Mouse (Mus musculus): ENCODE data around the gene Thtpa. TPM values are rescaled to one million over a fixed set of nuclear protein-coding genes. Genes with fewer than 3 reads are reported as not detected.

Gene Thtpa
- polyA plus RNA-seq, 1 experiment from 2014 or later, result 29.8 TPM

DNA sequence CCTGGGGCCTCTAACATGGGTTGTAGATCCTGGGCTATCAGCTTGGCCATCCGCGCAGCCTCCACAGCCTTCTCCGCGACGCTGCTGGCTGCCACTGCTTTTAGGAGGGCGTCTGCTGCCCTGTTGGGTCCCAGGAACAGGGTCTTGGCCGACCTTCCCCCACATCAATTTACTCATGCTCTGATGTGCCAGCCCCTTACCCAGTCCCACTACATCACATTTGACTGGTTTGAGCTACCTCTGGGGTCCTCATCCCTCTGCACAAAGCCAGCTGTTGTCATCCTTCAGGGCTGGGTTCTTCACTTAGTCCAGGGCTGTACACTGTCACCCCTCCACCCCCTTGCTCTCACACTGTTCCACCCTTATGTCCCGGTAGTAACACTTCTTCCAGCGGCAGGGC lies 15.5 kb downstream of the Thtpa start:
- no peak for ATAC-seq (ENCODE audit: low read depth)
- Histone ChIP-seq H3K9ac (peak overlapping the region; percentile 45; the same call in 1 of the 2 replicates), H3K4me1 (replicated peaks) (peaks cover 83% of the 10 kb centered on the region), H3K4me2 (no peak overlapping the region), H3K4me3 (no peak overlapping the region), H3K9me3 (no peaks in the 10 kb centered on the region), H3K36me3 (peaks cover 14% of the 10 kb centered on the region), H3K27me3 (peaks cover 30% of the 10 kb centered on the region), H3K27ac (replicated peaks) (no peak overlapping the region)
- WGBS, result 40% methylated on average over 9 of the region's 9 CpGs

DNA sequence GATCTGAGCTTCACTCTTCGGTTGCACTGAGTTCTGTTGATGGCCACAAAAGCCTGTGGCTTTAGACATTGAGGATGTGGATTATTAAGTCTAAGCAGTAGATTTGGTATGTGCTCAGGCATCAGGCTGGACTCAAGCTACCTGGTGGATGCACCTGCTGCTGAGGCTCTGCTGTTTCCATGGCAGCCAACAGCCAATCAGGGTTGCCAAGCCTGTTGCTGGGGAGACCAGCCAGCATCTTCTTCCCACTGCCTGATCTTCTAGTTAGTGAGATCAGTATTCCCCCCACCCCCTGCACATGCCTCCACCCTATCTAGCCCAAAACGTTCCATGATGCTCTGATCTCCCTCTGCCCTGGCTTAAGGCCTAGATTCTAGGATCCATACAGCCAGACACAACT lies 17.1 kb downstream of the Thtpa start:
- Histone ChIP-seq H3K27me3 (peaks cover 35% of the 10 kb centered on the region), H3K4me1 (replicated peaks) (peaks cover 85% of the 10 kb centered on the region), H3K36me3 (peaks cover 14% of the 10 kb centered on the region), H3K27ac (replicated peaks) (no peak overlapping the region), H3K9me3 (no peaks in the 10 kb centered on the region), H3K4me2 (no peak overlapping the region), H3K4me3 (no peak overlapping the region), H3K9ac (no peak overlapping the region)
- 85% methylated on average over 2 of the region's 2 CpGs for WGBS
- ATAC-seq (ENCODE audit: low read depth), result no peak

DNA sequence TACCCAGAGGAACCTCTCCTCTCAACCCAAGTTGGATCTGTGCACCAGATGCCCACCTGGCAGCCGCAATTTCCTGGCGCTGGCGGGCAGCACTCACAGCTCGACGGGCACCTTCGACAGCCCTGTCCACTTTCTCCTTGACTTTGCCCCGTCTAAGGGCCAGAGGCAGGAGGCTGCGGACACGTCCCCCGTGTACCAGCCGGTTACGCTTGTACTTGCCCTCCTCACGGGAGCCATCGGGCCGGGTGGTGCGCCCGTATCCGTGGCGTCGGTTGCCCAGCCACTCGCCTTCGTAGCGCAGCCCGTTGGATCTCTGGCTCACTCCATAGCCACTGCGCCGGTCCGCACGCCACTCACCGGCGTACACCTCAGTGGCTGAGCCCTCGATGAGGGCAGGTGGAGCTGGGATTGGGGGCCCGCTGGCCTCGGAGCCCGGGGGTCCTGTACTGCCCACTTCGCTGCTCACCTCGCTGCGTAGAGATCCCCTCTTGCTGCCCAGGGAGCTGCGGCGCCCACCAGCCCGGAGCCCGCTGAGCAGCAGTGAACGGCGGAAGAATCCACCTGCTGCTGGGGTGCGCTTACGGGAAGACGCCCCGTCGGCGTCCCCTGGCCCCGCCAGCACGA lies 18.9 kb downstream of the Thtpa start:
- Histone ChIP-seq H3K9me3 (no peaks in the 10 kb centered on the region), H3K4me3 (peak overlapping the region; percentile 82), H3K4me1 (replicated peaks) (peaks cover 84% of the 10 kb centered on the region), H3K27ac (replicated peaks) (no peak overlapping the region), H3K4me2 (peak overlapping the region; percentile 91), H3K27me3 (peaks cover 35% of the 10 kb centered on the region), H3K36me3 (peaks cover 14% of the 10 kb centered on the region), H3K9ac (peak overlapping the region; percentile 90; the same call in 1 of the 2 replicates)
- ATAC-seq (ENCODE audit: low read depth), result no peak
- WGBS, result 73% methylated on average over 51 of the region's 51 CpGs

DNA sequence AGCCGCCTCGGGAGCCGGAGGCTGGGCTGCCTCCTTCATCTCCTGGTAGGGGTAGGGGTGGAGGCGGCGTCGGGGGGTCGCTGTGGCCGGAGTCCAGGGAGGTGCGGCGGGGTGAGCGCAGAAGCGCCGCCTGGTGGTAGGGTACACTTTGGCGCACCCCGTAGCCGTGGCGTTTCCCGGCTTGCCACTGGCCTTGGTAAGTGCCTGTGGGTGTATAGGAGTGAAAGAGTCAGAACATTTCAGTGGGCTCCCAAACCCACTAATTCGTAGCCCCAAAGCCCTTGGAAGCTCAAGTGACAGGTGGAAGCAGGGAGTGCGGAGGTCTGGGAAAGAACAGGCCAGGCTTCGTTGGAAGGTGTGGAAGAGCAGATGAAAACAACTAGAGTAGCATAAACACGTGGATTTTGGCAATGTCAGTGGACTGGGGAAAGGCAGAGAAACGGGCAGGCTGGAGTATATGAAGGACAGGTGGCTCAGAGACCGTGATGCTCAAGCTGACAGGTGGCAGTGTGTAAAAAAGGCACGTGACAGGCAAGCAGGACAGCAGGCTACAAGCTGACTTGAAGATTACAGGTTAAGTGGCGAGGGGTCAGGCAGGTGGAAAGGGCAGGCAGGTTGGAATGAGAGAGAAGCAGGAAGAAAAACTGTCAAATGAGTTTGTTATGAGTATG lies 19.5 kb downstream of the Thtpa start:
- ATAC-seq (ENCODE audit: low read depth), result no peak
- no peaks in the 10 kb centered on the region for H3K9me3 ChIP-seq
- peak overlapping the region; percentile 90 for H3K9ac ChIP-seq
- peaks cover 77% of the 10 kb centered on the region for H3K4me1 ChIP-seq (replicated peaks)
- H3K27me3 ChIP-seq, result peaks cover 35% of the 10 kb centered on the region
- H3K4me2 ChIP-seq, result peak overlapping the region; percentile 91
- peak overlapping the region; percentile 82 for H3K4me3 ChIP-seq
- peaks cover 14% of the 10 kb centered on the region for H3K36me3 ChIP-seq
- WGBS, result 14% methylated on average over 26 of the region's 26 CpGs
- peak overlapping the region; percentile 96; the same call in 1 of the 2 replicates for H3K27ac ChIP-seq (replicated peaks)

DNA sequence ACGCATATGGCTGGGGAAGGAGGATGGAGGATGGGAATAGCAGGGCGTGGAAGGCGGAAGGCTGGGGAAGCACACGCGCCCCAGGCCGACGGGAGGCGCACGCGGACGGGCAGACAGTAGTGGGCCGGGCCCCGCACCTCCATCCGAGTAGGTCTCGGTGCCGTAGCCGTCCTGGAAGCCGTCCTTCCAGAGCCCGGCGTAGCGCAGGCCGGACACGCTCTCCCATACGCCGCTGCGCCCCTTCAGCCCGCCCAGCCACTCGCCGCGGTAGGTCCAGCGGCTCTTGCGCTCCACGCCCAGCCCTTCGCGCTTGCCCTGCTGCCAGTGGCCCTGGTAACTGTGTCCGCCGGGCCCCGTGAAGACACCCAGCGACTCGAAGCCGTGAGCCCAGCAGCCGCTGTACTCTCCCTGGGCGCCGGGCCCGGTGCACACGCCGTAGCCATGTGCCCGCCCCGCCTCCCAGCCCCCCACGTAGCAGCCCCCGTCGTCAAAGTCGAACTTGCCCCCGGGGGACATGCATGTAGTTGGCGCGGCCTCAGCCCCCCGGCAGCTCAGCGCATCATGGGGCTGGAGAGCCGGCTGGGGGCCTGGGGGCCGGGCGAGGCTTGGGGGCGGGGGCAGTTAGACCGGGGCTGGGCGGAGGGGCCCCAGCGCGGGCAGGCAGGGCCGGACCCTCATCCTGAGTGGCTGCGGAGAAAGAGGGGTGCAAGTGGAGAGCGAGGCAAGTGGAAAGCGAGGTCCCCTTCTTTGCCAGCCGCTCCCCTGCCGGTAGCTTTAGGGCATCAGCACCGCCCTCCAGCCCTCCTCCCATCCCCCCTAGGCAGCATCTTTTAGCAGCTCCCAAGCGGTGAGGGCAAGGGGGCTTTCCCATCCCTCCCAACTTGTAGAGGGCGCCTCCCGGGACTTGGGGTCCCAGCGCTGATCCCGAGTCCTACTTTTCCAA lies 20.4 kb downstream of the Thtpa start:
- peak overlapping the region; percentile 91 for H3K4me2 ChIP-seq
- H3K4me3 ChIP-seq, result peak overlapping the region; percentile 82
- H3K36me3 ChIP-seq, result peaks cover 14% of the 10 kb centered on the region
- peak overlapping the region; percentile 90 for H3K9ac ChIP-seq
- H3K4me1 ChIP-seq (replicated peaks), result peaks cover 68% of the 10 kb centered on the region
- peak; percentile 45 for ATAC-seq (ENCODE audit: low read depth)
- WGBS, result under 1% methylated on average over 72 of the region's 78 CpGs
- H3K27me3 ChIP-seq, result peaks cover 35% of the 10 kb centered on the region
- H3K9me3 ChIP-seq, result no peaks in the 10 kb centered on the region
- peak overlapping the region; percentile 96 for H3K27ac ChIP-seq (replicated peaks)

DNA sequence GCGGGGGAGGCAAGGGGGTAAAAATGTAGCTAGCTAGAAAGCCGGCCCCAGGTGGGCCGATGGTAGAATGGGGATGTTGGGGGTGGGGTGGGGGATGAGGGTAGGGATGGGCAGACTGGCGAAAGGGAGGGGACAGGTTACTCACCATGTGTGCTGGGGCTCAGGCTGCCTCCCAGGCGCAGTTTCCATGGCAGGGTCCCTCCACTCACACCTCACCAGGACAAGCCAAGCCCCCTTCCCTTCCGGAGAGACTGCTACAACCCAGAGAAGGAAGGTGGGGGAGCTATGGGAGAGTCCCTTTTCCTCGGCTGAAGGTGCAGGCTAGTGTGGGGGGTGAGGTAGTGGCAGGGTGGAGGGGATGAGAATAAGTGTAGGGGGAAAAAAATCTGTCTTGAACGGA lies 21.3 kb downstream of the Thtpa start:
- Histone ChIP-seq H3K9me3 (no peaks in the 10 kb centered on the region), H3K9ac (peak overlapping the region; percentile 90), H3K4me2 (peak overlapping the region; percentile 91), H3K27me3 (peaks cover 35% of the 10 kb centered on the region), H3K36me3 (peaks cover 14% of the 10 kb centered on the region), H3K4me1 (replicated peaks) (peaks cover 61% of the 10 kb centered on the region), H3K4me3 (peak overlapping the region; percentile 82), H3K27ac (replicated peaks) (peak overlapping the region; percentile 96)
- peak; percentile 52 for ATAC-seq (ENCODE audit: low read depth)
- 1% methylated on average over 8 of the region's 8 CpGs for WGBS

DNA sequence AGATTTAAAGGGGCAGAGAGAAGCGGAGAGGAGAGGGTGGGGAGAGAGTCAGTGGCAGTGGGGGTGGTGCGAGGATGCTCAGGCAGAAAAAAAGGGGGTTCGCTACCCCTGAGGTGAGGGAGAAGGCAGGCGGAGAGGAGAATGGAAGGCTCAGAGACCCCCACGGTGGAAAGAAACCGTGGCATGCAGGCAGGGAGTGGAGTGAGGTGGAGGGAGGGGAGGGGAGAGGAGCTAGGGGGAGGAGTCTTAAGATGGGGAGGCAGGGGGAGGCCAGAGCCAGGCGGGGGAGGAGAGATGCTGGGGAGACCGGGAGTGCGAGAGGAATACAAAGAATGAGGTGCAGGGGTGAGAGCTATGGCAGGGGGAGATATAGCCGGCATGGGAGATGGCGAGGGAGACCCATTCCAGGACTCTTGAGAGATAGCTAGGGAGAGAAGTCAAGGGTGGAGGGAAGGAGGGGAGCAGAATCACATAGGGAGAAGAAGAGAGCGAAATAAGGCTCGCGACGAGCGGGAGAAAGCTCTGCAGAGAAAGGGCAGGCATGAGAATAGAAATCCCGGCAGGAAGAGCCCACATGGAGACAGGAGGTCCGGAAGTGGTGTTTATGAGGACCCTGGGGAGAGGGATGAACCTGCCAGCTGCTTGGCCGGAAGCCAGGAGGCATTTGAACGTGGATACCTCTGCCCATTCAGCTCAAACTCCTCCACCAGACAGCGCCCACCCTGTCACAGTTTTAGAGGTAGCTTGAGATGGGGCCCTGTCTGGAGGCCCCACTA lies 22.0 kb downstream of the Thtpa start, which contains the start of gene Jph4:
TSS of gene Jph4 (minus strand) at position 511 of the 776 bp plus-strand sequence.
- H3K4me2 ChIP-seq, result peak within 1 kb of the TSS; percentile 91
- H3K36me3 ChIP-seq, result peaks cover 14% of the 10 kb centered on the region
- peaks cover 57% of the 10 kb centered on the region for H3K4me1 ChIP-seq (replicated peaks)
- ATAC-seq (ENCODE audit: low read depth), result peak; percentile 74
- peak within 1 kb of the TSS; percentile 96 for H3K27ac ChIP-seq (replicated peaks)
- H3K4me3 ChIP-seq, result peak within 1 kb of the TSS; percentile 82
- peaks cover 32% of the 10 kb centered on the region for H3K27me3 ChIP-seq
- H3K9ac ChIP-seq, result peak within 1 kb of the TSS; percentile 90
- no peaks in the 10 kb centered on the region for H3K9me3 ChIP-seq
- 3% methylated on average over 21 of the region's 21 CpGs for WGBS

DNA sequence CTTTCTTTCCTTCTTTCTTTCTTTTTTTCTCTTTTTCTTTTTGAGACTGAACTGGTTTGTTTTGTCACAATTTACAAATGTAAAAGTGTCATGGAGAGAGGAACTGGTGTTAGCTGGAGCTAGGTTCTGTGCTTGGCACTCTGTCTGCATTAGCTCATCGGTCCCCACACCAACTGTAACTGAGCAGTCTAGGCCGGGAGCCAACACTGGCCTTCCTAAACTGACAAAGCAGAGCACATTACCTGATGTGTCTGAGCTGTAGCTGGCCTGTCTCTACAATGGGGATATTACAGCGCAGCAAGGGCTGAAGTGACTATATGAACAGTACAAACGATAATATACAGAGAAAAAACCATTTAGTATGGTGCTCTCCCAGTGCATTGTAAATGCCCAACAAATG lies 24.3 kb downstream of the Thtpa start:
- peaks cover 11% of the 10 kb centered on the region for H3K27me3 ChIP-seq
- H3K4me2 ChIP-seq, result no peak overlapping the region
- H3K4me1 ChIP-seq (replicated peaks), result peaks cover 46% of the 10 kb centered on the region
- 76% methylated on average over 4 of the region's 4 CpGs for WGBS
- H3K36me3 ChIP-seq, result no peaks in the 10 kb centered on the region
- no peak for ATAC-seq (ENCODE audit: low read depth)
- no peak overlapping the region for H3K4me3 ChIP-seq
- H3K9ac ChIP-seq, result no peak overlapping the region
- H3K27ac ChIP-seq (replicated peaks), result no peak overlapping the region
- no peaks in the 10 kb centered on the region for H3K9me3 ChIP-seq

DNA sequence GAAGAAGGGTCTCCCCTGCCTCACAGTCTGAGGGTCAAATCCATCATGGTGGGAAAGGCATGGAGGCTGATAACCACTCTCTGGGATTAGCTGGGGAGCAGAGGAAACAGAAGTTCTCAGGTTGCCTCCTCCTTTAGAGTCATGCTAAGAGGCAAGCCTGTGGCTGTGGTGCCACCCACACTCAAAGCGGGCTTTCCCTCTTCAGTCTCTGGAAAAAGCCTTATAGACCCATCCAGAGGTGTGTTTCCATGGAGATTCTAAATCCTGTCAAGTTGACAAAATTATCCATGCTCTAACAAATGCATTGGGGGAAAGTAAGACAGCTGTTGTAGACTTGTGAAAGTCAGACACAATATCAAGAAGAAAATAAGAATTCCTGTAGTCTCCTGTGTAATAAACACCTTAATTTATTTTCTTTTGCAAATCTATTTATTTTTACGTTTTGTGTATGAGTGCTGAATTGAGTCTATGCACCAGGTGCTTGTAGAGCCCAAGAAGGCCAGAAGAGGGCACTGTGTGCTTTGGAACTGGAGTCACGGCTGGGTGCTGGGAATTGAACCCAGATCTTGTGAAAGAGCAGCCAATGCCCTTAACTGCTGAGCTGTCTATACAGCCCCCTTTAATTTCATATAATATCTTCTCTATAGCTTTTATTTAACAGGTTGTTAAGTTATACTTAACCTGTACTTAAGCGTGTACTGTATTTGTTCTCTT lies 25.0 kb downstream of the Thtpa start:
- H3K27me3 ChIP-seq, result 0 out of 2 replicates have a peak, but pooled peaks cover 10% of the 10 kb centered on the region
- ATAC-seq (ENCODE audit: low read depth), result no peak
- no peak overlapping the region for H3K27ac ChIP-seq (replicated peaks)
- H3K9me3 ChIP-seq, result no peaks in the 10 kb centered on the region
- no peak overlapping the region for H3K4me3 ChIP-seq
- peaks cover 39% of the 10 kb centered on the region for H3K4me1 ChIP-seq (replicated peaks)
- whole genome bisulfite sequencing, result 74% methylated on average over 4 of the region's 4 CpGs
- no peaks in the 10 kb centered on the region for H3K36me3 ChIP-seq
- H3K9ac ChIP-seq, result no peak overlapping the region
- H3K4me2 ChIP-seq, result no peak overlapping the region

DNA sequence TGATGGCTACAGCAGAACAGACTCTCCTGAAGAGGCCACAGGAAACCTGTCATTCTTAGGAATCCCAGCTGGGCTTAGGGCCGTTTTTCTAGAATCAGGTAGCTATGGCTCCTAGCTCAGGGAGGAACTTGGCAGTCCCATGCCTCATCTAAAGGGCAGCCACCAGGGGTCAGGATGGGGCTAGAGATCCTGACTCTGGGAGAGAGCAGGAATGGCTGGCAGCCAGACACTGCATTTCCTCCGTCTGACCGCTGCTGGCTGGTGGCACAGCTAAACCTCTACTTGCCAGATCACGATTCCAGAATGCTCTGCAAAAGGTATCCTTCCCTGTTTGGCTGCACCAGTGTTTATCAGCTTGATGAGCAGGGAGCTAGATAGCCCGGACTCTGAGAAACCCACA lies 27.4 kb downstream of the Thtpa start:
- 7% methylated on average over 5 of the region's 5 CpGs for WGBS
- peaks cover 16% of the 10 kb centered on the region for H3K4me1 ChIP-seq (replicated peaks)
- H3K4me3 ChIP-seq, result no peak overlapping the region; the same call in 1 of the 2 replicates
- peak; percentile 85 for ATAC-seq (ENCODE audit: low read depth)
- H3K9me3 ChIP-seq, result no peaks in the 10 kb centered on the region
- 0 out of 2 replicates have a peak, but pooled peaks cover 5% of the 10 kb centered on the region for H3K27me3 ChIP-seq
- H3K27ac ChIP-seq (replicated peaks), result peak overlapping the region; percentile 87
- no peaks in the 10 kb centered on the region for H3K36me3 ChIP-seq
- H3K9ac ChIP-seq, result 0 out of 2 replicates have a peak overlapping the region, but pooled peaks have one; percentile 52
- H3K4me2 ChIP-seq, result peak overlapping the region; percentile 39
